Mouse (Mus musculus): Measurements from ENCODE around the gene Krt81. TPM values are rescaled to one million over a fixed set of nuclear protein-coding genes. Genes with fewer than 3 reads are reported as not detected.

Krt81 gene
- not detected in 2 replicates for polyA plus RNA-seq (2016; fragmentation: Nextera tagmentation; extraction: Ambion mirVana)

- Histone ChIP-seq H3K4me1 (peaks cover 8% of the 10 kb centered on the region), H3K27me3 (ENCODE audit: poor library complexity, severe bottlenecking) (no peaks in the 10 kb centered on the region), H3K27ac (no peak within 1 kb of the TSS), H3K4me3 (no peak within 1 kb of the TSS), H3K9me3 (no peaks in the 10 kb centered on the region), H3K36me3 (replicated peaks) (no peaks in the 10 kb centered on the region)
- WGBS = 87% methylated on average over 13 of the region's 13 CpGs
- DNase-seq (ENCODE audit: extremely low spot score, low spot score) = no peak
Observed at GRCm38 (mm10) chr15:101463651-101464050, at the start of gene Krt81. Krt81 (minus strand) TSS chr15:101463751.

DNA sequence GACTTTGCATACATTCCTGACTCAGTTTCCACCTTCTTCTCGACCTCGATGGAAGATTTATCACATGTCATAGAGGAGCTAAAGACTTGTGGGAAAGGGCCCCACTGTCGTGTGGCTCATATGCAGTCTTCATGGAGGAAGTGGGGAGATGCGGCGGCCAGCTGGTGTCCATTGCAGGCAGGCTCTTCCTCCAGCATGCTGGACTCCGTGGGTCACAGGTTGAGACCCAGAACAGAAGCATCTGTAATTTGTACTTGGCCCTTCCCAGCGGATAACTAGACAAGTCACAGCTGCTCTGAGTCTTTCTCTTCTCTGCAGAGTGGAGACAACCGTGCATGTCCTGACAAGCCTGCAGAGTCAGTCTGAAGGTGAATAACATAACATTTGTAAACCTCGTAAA is 44.7 kb upstream of the Krt81 start:
- Histone ChIP-seq H3K27ac (no peak overlapping the region), H3K36me3 (replicated peaks) (no peaks in the 10 kb centered on the region), H3K27me3 (ENCODE audit: poor library complexity, severe bottlenecking) (no peaks in the 10 kb centered on the region), H3K4me3 (no peak overlapping the region), H3K9me3 (no peaks in the 10 kb centered on the region), H3K4me1 (peaks cover 13% of the 10 kb centered on the region)
- WGBS = 83% methylated on average over 9 of the region's 9 CpGs
- DNase-seq (ENCODE audit: extremely low spot score, low spot score) = no peak

- Histone ChIP-seq H3K27ac (0 out of 2 replicates have a peak overlapping the region, but pooled peaks have one; percentile 21), H3K4me1 (peaks cover 13% of the 10 kb centered on the region), H3K36me3 (replicated peaks) (no peaks in the 10 kb centered on the region), H3K27me3 (ENCODE audit: poor library complexity, severe bottlenecking) (no peaks in the 10 kb centered on the region), H3K9me3 (no peaks in the 10 kb centered on the region), H3K4me3 (no peak overlapping the region)
- 66% methylated on average over 14 of the region's 14 CpGs for WGBS
- DNase-seq (ENCODE audit: extremely low spot score, low spot score) = no peak
Observed at GRCm38 (mm10) chr15:101506896-101507758, 43.6 kb upstream of the Krt81 start.

DNA sequence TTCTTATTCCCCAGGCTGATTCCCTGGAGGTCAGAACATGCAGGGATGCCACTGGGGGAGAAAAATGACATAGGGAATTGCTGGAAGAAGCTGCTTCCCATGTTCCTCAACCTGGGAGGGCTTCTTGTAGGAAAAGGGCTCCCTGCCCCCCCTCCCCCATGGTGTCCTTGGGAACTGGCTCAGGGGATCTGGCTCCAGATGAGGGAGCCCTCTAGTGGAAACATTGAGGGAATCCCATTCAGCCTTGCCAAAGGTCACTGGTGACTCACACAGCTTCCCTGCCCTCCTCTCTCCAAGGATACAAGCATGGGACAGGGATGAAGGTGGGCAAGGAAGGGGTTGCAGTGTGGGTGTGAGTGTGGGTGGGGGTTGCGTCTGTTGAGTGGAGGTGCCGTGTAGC is 33.6 kb upstream of the Krt81 start:
- Histone ChIP-seq H3K36me3 (replicated peaks) (no peaks in the 10 kb centered on the region), H3K4me1 (0 out of 2 replicates have a peak, but pooled peaks cover 12% of the 10 kb centered on the region), H3K9me3 (no peaks in the 10 kb centered on the region), H3K27ac (no peak overlapping the region), H3K4me3 (no peak overlapping the region), H3K27me3 (ENCODE audit: poor library complexity, severe bottlenecking) (no peaks in the 10 kb centered on the region)
- WGBS = 76% methylated on average over 2 of the region's 2 CpGs
- no peak for DNase-seq (ENCODE audit: extremely low spot score, low spot score)

DNA sequence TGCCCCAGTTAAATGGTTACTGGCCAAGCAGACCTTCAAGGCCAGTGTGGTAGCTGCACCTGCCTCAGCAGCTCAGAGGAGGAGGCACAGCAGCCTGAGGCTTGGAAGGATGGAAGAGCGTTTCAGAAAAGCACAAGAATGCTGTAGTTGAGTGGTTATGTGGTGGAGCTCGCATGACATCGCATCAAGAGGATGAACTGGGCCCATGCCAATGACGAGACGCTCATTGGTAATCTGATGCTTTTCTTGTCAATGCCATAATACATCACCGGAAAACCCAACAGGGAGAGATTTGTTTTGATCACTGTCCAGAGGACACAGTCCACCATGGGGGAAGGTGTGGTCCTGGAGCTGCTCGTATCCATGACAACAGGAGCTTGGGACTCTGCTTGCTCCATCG is 31.7 kb upstream of the Krt81 start:
- WGBS = 92% methylated on average over 8 of the region's 8 CpGs
- DNase-seq (ENCODE audit: extremely low spot score, low spot score) = no peak
- H3K36me3 ChIP-seq (replicated peaks) = no peaks in the 10 kb centered on the region
- H3K9me3 ChIP-seq = no peaks in the 10 kb centered on the region
- H3K4me3 ChIP-seq = no peak overlapping the region
- peaks cover 18% of the 10 kb centered on the region for H3K4me1 ChIP-seq
- H3K27me3 ChIP-seq (ENCODE audit: poor library complexity, severe bottlenecking) = no peaks in the 10 kb centered on the region
- no peak overlapping the region for H3K27ac ChIP-seq

GRCm38 (mm10) chr15:101494203-101494602 is 30.7 kb upstream of the Krt81 start:
- Histone ChIP-seq H3K27me3 (ENCODE audit: poor library complexity, severe bottlenecking) (no peaks in the 10 kb centered on the region), H3K36me3 (replicated peaks) (no peaks in the 10 kb centered on the region)
- 80% methylated on average over 1 of the region's 1 CpGs for WGBS

GRCm38 (mm10) chr15:101493713-101494112 is 30.2 kb upstream of the Krt81 start:
- Histone ChIP-seq H3K27me3 (ENCODE audit: poor library complexity, severe bottlenecking) (no peaks in the 10 kb centered on the region), H3K4me3 (no peak overlapping the region), H3K36me3 (replicated peaks) (no peaks in the 10 kb centered on the region), H3K4me1 (peaks cover 14% of the 10 kb centered on the region), H3K9me3 (no peaks in the 10 kb centered on the region), H3K27ac (no peak overlapping the region)
- DNase-seq (ENCODE audit: extremely low spot score, low spot score) = no peak
- 90% methylated on average over 6 of the region's 6 CpGs for WGBS

More at GRCm38 (mm10) chr15:101494203-101494602, 30.7 kb upstream of the Krt81 start:
- Histone ChIP-seq H3K4me1 (peaks cover 14% of the 10 kb centered on the region), H3K9me3 (no peaks in the 10 kb centered on the region), H3K27ac (no peak overlapping the region), H3K4me3 (no peak overlapping the region)
- DNase-seq (ENCODE audit: extremely low spot score, low spot score) = no peak

DNA sequence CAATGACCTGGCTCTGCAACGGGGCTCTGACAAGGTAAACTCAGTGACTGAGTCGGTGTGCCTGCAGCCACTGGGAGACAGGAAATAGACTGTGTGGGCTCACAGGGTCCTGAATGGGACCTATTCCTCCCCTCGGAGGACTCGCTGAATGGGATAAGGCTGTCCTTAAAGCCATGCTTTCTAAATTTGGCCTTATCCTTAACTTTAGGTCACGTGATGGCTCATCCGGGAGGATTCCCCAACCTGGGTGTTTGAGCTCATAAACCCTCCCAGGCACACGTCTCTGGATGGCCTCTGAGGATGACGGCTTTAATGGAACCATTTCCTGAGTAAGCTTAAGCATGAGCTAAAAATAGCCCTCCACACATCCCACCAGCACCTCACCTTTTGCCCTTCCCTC is 29.2 kb upstream of the Krt81 start:
- Histone ChIP-seq H3K9me3 (no peaks in the 10 kb centered on the region), H3K36me3 (replicated peaks) (no peaks in the 10 kb centered on the region), H3K27ac (no peak overlapping the region), H3K4me1 (peaks cover 9% of the 10 kb centered on the region), H3K4me3 (no peak overlapping the region), H3K27me3 (ENCODE audit: poor library complexity, severe bottlenecking) (no peaks in the 10 kb centered on the region)
- 77% methylated on average over 8 of the region's 8 CpGs for WGBS
- DNase-seq (ENCODE audit: extremely low spot score, low spot score) = no peak

- 73% methylated on average over 6 of the region's 6 CpGs for WGBS
- H3K27ac ChIP-seq = no peak within 1 kb of the TSS
- no peaks in the 10 kb centered on the region for H3K9me3 ChIP-seq
- H3K4me3 ChIP-seq = no peak within 1 kb of the TSS
- no peaks in the 10 kb centered on the region for H3K27me3 ChIP-seq (ENCODE audit: poor library complexity, severe bottlenecking)
- H3K4me1 ChIP-seq = peaks cover 8% of the 10 kb centered on the region
- DNase-seq (ENCODE audit: extremely low spot score, low spot score) = no peak
- H3K36me3 ChIP-seq (replicated peaks) = no peaks in the 10 kb centered on the region
Observed at GRCm38 (mm10) chr15:101491431-101491830, 27.9 kb upstream of the Krt81 start, which contains the start of gene Krt83. Krt83 (minus strand) TSS chr15:101491512.

DNA sequence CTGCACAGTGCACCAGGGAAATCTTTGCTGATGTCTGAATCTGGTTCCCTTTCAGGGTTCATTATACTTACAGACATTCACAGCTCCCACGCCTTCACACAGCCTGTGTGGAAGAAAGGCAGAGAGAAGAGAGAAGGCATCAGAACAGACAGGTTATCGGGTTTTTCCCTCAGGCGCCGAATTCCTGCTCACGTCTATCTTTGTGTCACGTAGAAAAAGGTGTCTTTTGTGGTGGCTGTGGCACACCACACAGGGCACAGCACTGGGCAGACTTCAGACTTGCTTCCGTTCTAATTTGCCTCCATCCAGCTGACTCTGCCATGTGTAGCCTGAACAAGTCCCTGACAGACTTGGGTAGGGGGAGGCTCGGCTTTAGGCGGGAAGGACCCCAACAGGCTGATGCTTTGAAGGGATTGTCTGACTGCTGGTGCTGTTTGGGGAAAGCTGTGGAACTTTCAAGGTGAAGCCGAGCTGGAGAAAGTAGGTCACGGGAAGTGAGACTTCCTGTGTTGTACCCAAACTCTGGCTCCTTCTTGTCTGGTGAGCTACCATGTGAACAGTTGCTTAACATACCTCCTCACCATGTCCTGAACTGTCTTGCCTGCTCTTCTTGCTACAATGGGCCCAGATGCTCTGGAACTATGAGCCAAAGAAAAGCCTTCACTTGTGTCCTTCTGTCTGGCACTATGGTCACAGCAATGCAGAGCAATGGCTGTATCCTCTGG is 22.5 kb upstream of the Krt81 start:
- WGBS = 84% methylated on average over 11 of the region's 11 CpGs
- Histone ChIP-seq H3K27ac (no peak overlapping the region), H3K36me3 (replicated peaks) (no peaks in the 10 kb centered on the region), H3K4me3 (no peak overlapping the region), H3K4me1 (peaks cover 7% of the 10 kb centered on the region), H3K9me3 (no peaks in the 10 kb centered on the region), H3K27me3 (ENCODE audit: poor library complexity, severe bottlenecking) (no peaks in the 10 kb centered on the region)
- no peak for DNase-seq (ENCODE audit: extremely low spot score, low spot score)

GRCm38 (mm10) chr15:101484939-101485338 is 21.4 kb upstream of the Krt81 start:
- Histone ChIP-seq H3K4me1 (peaks cover 7% of the 10 kb centered on the region), H3K27ac (no peak overlapping the region; the same call in 1 of the 2 replicates), H3K27me3 (ENCODE audit: poor library complexity, severe bottlenecking) (peaks cover 11% of the 10 kb centered on the region), H3K9me3 (no peaks in the 10 kb centered on the region), H3K4me3 (no peak overlapping the region), H3K36me3 (replicated peaks) (no peaks in the 10 kb centered on the region)
- WGBS = 86% methylated on average over 1 of the region's 1 CpGs
- no peak for DNase-seq (ENCODE audit: extremely low spot score, low spot score)

GRCm38 (mm10) chr15:101483646-101484045 is 20.1 kb upstream of the Krt81 start:
- Histone ChIP-seq H3K36me3 (replicated peaks) (no peaks in the 10 kb centered on the region), H3K4me1 (peaks cover 19% of the 10 kb centered on the region), H3K27me3 (ENCODE audit: poor library complexity, severe bottlenecking) (peaks cover 24% of the 10 kb centered on the region), H3K4me3 (no peak overlapping the region), H3K27ac (no peak overlapping the region), H3K9me3 (no peaks in the 10 kb centered on the region)
- WGBS = 84% methylated on average over 1 of the region's 1 CpGs
- no peak for DNase-seq (ENCODE audit: extremely low spot score, low spot score)

GRCm38 (mm10) chr15:101482056-101482455 is 18.5 kb upstream of the Krt81 start:
- H3K4me1 ChIP-seq = peaks cover 19% of the 10 kb centered on the region
- no peaks in the 10 kb centered on the region for H3K36me3 ChIP-seq (replicated peaks)
- WGBS = 57% methylated on average over 4 of the region's 4 CpGs
- H3K4me3 ChIP-seq = no peak overlapping the region
- peaks cover 37% of the 10 kb centered on the region for H3K27me3 ChIP-seq (ENCODE audit: poor library complexity, severe bottlenecking)
- no peak for DNase-seq (ENCODE audit: extremely low spot score, low spot score)
- no peak overlapping the region for H3K27ac ChIP-seq
- no peaks in the 10 kb centered on the region for H3K9me3 ChIP-seq
